Mouse (Mus musculus) hindbrain, embryonic 12.5 days (tissue): ENCODE measurements around the gene Rnf141. TPM values are rescaled to one million over a fixed set of nuclear protein-coding genes. Genes with fewer than 3 reads are reported as not detected.

Source experiments
- ATAC-seq: fragments of 200-750 bp; cut with Nextera tagmentation; 2 replicates; pipeline ENCODE4 v1.8.0; 2017; ENCODE audit warnings: moderate TSS enrichment; ENCODE audit not compliant: low FRiP score
- H3K27ac ChIP-seq: fragments of 300-500 bp; sonication (generic); 2 replicates; pipeline ENCODE4 v1.5.1; 2016; ENCODE audit warnings: mild to moderate bottlenecking
- H3K27me3 ChIP-seq: fragments of 300-500 bp; sonication (generic); 2 replicates; pipeline ENCODE4 v1.6.1; 2016; ENCODE audit warnings: mild to moderate bottlenecking
- H3K36me3 ChIP-seq: fragments of 300-500 bp; sonication (generic); 2 replicates; pipeline ENCODE4 v1.6.1; 2016; ENCODE audit warnings: mild to moderate bottlenecking
- H3K4me1 ChIP-seq: fragments of 300-500 bp; sonication (generic); 2 replicates; pipeline ENCODE4 v1.6.1; 2016
- H3K4me2 ChIP-seq: fragments of 300-500 bp; sonication (generic); replicated peaks from 2 replicates; pipeline ENCODE4 v1.6.1; 2016; ENCODE audit warnings: mild to moderate bottlenecking
- H3K4me3 ChIP-seq: fragments of 300-500 bp; sonication (generic); 2 replicates; pipeline ENCODE4 v1.5.1; 2016; ENCODE audit warnings: mild to moderate bottlenecking
- H3K9ac ChIP-seq: fragments of 300-500 bp; sonication (generic); 2 replicates; pipeline ENCODE4 v1.6.1; 2016; ENCODE audit warnings: mild to moderate bottlenecking, moderate library complexity
- H3K9me3 ChIP-seq: fragments of 300-500 bp; sonication (generic); replicated peaks from 2 replicates; pipeline ENCODE4 v1.6.1; 2016; ENCODE audit warnings: mild to moderate bottlenecking
- WGBS: fragments of 180-500 bp; shearing (Covaris S2); methylation state at CpG from one replicate; pipeline ENCODE4 v1.1.7; 2016; 5-methylcytosine and 5-hydroxymethylcytosine counted together
- polyA plus RNA-seq: library from polyadenylated mRNA; unstranded; fragments of >200 nt; fragmentation: Nextera tagmentation; extraction: Ambion mirVana; gene quantifications from 2 replicates; pipeline ENCODE4 v1.2.1, GENCODE M21; 2016

Gene Rnf141
- polyA plus RNA-seq, 1 experiment from 2014 or later = 25.7 TPM

GRCm38 (mm10) chr7:110808962-110809361 lies 35.3 kb downstream of the Rnf141 start:
- Histone ChIP-seq H3K9me3 (no peaks in the 10 kb centered on the region), H3K4me3 (no peak overlapping the region), H3K36me3 (0 out of 2 replicates have a peak, but pooled peaks cover 6% of the 10 kb centered on the region), H3K27me3 (no peaks in the 10 kb centered on the region), H3K27ac (no peak overlapping the region), H3K4me1 (peaks cover 3% of the 10 kb centered on the region; the same call in 1 of the 2 replicates), H3K4me2 (no peak overlapping the region), H3K9ac (no peak overlapping the region)
- 33% methylated on average over 3 of the region's 3 CpGs for whole genome bisulfite sequencing
- no peak for ATAC-seq

GRCm38 (mm10) chr7:110807460-110808030 lies 36.7 kb downstream of the Rnf141 start:
- WGBS = 93% methylated on average over 13 of the region's 13 CpGs
- H3K27ac ChIP-seq = no peak overlapping the region
- no peak overlapping the region for H3K4me3 ChIP-seq
- H3K9me3 ChIP-seq = no peaks in the 10 kb centered on the region
- H3K4me1 ChIP-seq = peaks cover 3% of the 10 kb centered on the region; the same call in 1 of the 2 replicates
- ATAC-seq = no peak
- H3K9ac ChIP-seq = no peak overlapping the region
- 0 out of 2 replicates have a peak, but pooled peaks cover under 1% of the 10 kb centered on the region for H3K36me3 ChIP-seq
- H3K4me2 ChIP-seq = no peak overlapping the region
- no peaks in the 10 kb centered on the region for H3K27me3 ChIP-seq

GRCm38 (mm10) chr7:110804266-110804665 lies 40.0 kb downstream of the Rnf141 start:
- H3K9ac ChIP-seq = no peak overlapping the region

GRCm38 (mm10) chr7:110803131-110803530 lies 41.1 kb downstream of the Rnf141 start:
- no peaks in the 10 kb centered on the region for H3K9me3 ChIP-seq
- H3K4me1 ChIP-seq = no peaks in the 10 kb centered on the region; the same call in 1 of the 2 replicates
- no peak overlapping the region for H3K4me2 ChIP-seq
- ATAC-seq = no peak
- 94% methylated on average over 10 of the region's 10 CpGs for WGBS
- no peaks in the 10 kb centered on the region for H3K27me3 ChIP-seq
- no peak overlapping the region for H3K9ac ChIP-seq
- no peaks in the 10 kb centered on the region for H3K36me3 ChIP-seq
- no peak overlapping the region for H3K4me3 ChIP-seq
- no peak overlapping the region for H3K27ac ChIP-seq

More at GRCm38 (mm10) chr7:110804266-110804665, 40.0 kb downstream of the Rnf141 start:
- Histone ChIP-seq H3K27ac (no peak overlapping the region; the same call in 1 of the 2 replicates), H3K36me3 (no peaks in the 10 kb centered on the region), H3K4me1 (peaks cover 3% of the 10 kb centered on the region; the same call in 1 of the 2 replicates), H3K4me2 (no peak overlapping the region), H3K4me3 (no peak overlapping the region), H3K9me3 (no peaks in the 10 kb centered on the region), H3K27me3 (no peaks in the 10 kb centered on the region)
- no peak for ATAC-seq
- 77% methylated on average over 3 of the region's 3 CpGs for WGBS

GRCm38 (mm10) chr7:110801028-110801427 lies 43.2 kb downstream of the Rnf141 start:
- 1% methylated on average over 4 of the region's 4 CpGs for WGBS

GRCm38 (mm10) chr7:110797722-110798409 lies 46.4 kb downstream of the Rnf141 start:
- Histone ChIP-seq H3K27ac (no peak overlapping the region), H3K27me3 (no peaks in the 10 kb centered on the region), H3K4me2 (no peak overlapping the region), H3K36me3 (no peaks in the 10 kb centered on the region), H3K4me1 (no peaks in the 10 kb centered on the region), H3K4me3 (no peak overlapping the region), H3K9ac (no peak overlapping the region), H3K9me3 (no peaks in the 10 kb centered on the region)
- no peak for ATAC-seq
- 82% methylated on average over 11 of the region's 11 CpGs for WGBS

More at GRCm38 (mm10) chr7:110801028-110801427, 43.2 kb downstream of the Rnf141 start:
- Histone ChIP-seq H3K9me3 (no peaks in the 10 kb centered on the region), H3K4me1 (no peaks in the 10 kb centered on the region; the same call in 1 of the 2 replicates), H3K4me3 (no peak overlapping the region), H3K27me3 (no peaks in the 10 kb centered on the region), H3K4me2 (no peak overlapping the region), H3K9ac (no peak overlapping the region), H3K36me3 (no peaks in the 10 kb centered on the region), H3K27ac (no peak overlapping the region)
- 0 out of 2 replicates have a peak, but pooled peaks have one; percentile 41 for ATAC-seq

- WGBS = 74% methylated on average over 12 of the region's 12 CpGs
- H3K9me3 ChIP-seq = no peaks in the 10 kb centered on the region
- H3K4me2 ChIP-seq = no peak overlapping the region
- no peak overlapping the region for H3K27ac ChIP-seq
- no peaks in the 10 kb centered on the region for H3K36me3 ChIP-seq
- H3K9ac ChIP-seq = no peak overlapping the region
- no peak overlapping the region for H3K4me3 ChIP-seq
- H3K27me3 ChIP-seq = no peaks in the 10 kb centered on the region
- ATAC-seq = no peak
- no peaks in the 10 kb centered on the region for H3K4me1 ChIP-seq
Measured at GRCm38 (mm10) chr7:110796367-110797051, 47.7 kb downstream of the Rnf141 start.

GRCm38 (mm10) chr7:110794722-110795121 lies 49.5 kb downstream of the Rnf141 start:
- H3K36me3 ChIP-seq = no peaks in the 10 kb centered on the region
- H3K27me3 ChIP-seq = no peaks in the 10 kb centered on the region
- WGBS = 74% methylated on average over 4 of the region's 4 CpGs
- ATAC-seq = no peak
- H3K27ac ChIP-seq = no peak overlapping the region
- no peak overlapping the region for H3K4me3 ChIP-seq
- no peaks in the 10 kb centered on the region for H3K4me1 ChIP-seq
- H3K4me2 ChIP-seq = no peak overlapping the region
- H3K9me3 ChIP-seq = no peaks in the 10 kb centered on the region
- H3K9ac ChIP-seq = no peak overlapping the region

GRCm38 (mm10) chr7:110792834-110793233 lies 51.4 kb downstream of the Rnf141 start:
- Histone ChIP-seq H3K36me3 (no peaks in the 10 kb centered on the region), H3K4me2 (no peak overlapping the region), H3K27me3 (no peaks in the 10 kb centered on the region), H3K9me3 (no peaks in the 10 kb centered on the region), H3K27ac (no peak overlapping the region), H3K4me3 (no peak overlapping the region), H3K4me1 (no peaks in the 10 kb centered on the region), H3K9ac (no peak overlapping the region)
- 98% methylated on average over 2 of the region's 2 CpGs for WGBS
- no peak for ATAC-seq

- no peak for ATAC-seq
- Histone ChIP-seq H3K4me3 (no peak overlapping the region), H3K9me3 (no peaks in the 10 kb centered on the region), H3K27ac (no peak overlapping the region), H3K27me3 (no peaks in the 10 kb centered on the region), H3K36me3 (no peaks in the 10 kb centered on the region), H3K4me1 (no peaks in the 10 kb centered on the region), H3K9ac (no peak overlapping the region), H3K4me2 (no peak overlapping the region)
- 86% methylated on average over 5 of the region's 5 CpGs for WGBS
Measured at GRCm38 (mm10) chr7:110792201-110792600, 52.1 kb downstream of the Rnf141 start.

- no peaks in the 10 kb centered on the region for H3K27me3 ChIP-seq
- WGBS = 88% methylated on average over 8 of the region's 8 CpGs
- H3K4me3 ChIP-seq = no peak overlapping the region
- H3K4me2 ChIP-seq = no peak overlapping the region
- H3K27ac ChIP-seq = no peak overlapping the region
- H3K4me1 ChIP-seq = peaks cover under 1% of the 10 kb centered on the region; the same call in 1 of the 2 replicates
- ATAC-seq = no peak
- H3K9me3 ChIP-seq = no peaks in the 10 kb centered on the region
- no peak overlapping the region for H3K9ac ChIP-seq
- H3K36me3 ChIP-seq = no peaks in the 10 kb centered on the region
Measured at GRCm38 (mm10) chr7:110790878-110791277, 53.4 kb downstream of the Rnf141 start.

- Histone ChIP-seq H3K36me3 (no peaks in the 10 kb centered on the region), H3K4me3 (no peak overlapping the region), H3K9ac (no peak overlapping the region), H3K4me2 (no peak overlapping the region), H3K27me3 (no peaks in the 10 kb centered on the region), H3K27ac (no peak overlapping the region), H3K9me3 (no peaks in the 10 kb centered on the region), H3K4me1 (peaks cover 2% of the 10 kb centered on the region; the same call in 1 of the 2 replicates)
- 83% methylated on average over 6 of the region's 6 CpGs for WGBS
- no peak for ATAC-seq
Measured at GRCm38 (mm10) chr7:110787310-110787709, 56.9 kb downstream of the Rnf141 start.
